Mouse (Mus musculus) heart, adult 2 months (tissue): ENCODE data around the gene Cyp4x1.

Source experiments
- CTCF ChIP-seq: fragments of 200-600 bp; IDR thresholded peaks from 2 replicates; pipeline ENCODE4 v1.8.1; 2022; ENCODE audit warnings: antibody characterized with exemption, mild to moderate bottlenecking, moderate library complexity
- POLR2A ChIP-seq: fragments of 200-500 bp; IDR thresholded peaks from 2 replicates; pipeline ENCODE4 v1.6.1; 2011; ENCODE audit warnings: mild to moderate bottlenecking, low read depth, low read length, control low read depth; ENCODE audit not compliant: insufficient read depth

DNA sequence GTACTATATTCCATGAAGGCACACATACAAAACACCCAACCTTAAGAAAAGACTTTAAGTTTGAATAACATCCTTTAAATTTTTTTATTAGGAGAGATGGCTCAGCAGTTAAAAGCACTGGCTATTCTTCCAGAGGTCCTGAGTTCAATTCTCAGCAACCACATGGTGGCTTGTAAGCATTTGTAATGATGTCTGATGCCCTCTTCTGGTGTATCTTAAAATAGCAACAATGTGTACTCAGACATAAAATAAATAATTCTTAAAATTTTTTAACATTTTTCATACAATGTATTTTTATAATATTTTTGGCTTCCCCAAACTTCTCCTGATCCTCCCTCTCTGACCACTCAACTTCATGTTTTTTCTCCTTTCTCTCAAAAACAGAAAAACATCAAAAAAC is 9.4 kb downstream of the Cyp4x1 start:
- TF ChIP-seq CTCF (peak; percentile 42), POLR2A (no peak)
